Mouse (Mus musculus) ES-Bruce4 (cell line): Measurements from ENCODE around the gene Med22.

ENCODE experiments used
- CTCF ChIP-seq: IDR thresholded peaks from one replicate; pipeline ENCODE4 v1.8.1; 2011; ENCODE audit warnings: low read depth, low read length
- EP300 ChIP-seq: IDR thresholded peaks from 2 replicates; pipeline ENCODE4 v1.6.1; 2011; ENCODE audit warnings: low read depth, low read length; ENCODE audit not compliant: insufficient read depth
- POLR2A ChIP-seq: IDR thresholded peaks from one replicate; pipeline ENCODE4 v1.8.1; 2011; ENCODE audit warnings: low read length; ENCODE audit not compliant: insufficient read depth

- no peak for TF ChIP-seq CTCF
- no peak for TF ChIP-seq POLR2A
- no peak for TF ChIP-seq EP300
Measured at GRCm38 (mm10) chr2:26952866-26953265, 42.4 kb upstream of the Med22 start.
